Mouse (Mus musculus): ENCODE data around the gene E330021D16Rik.

GRCm38 (mm10) chr6:136450863-136451262 is 35.5 kb upstream of the E330021D16Rik start:
- TF ChIP-seq POLR2A (IDR thresholded peaks at IDR 0.05; ENCODE audit: low read depth, low read length), result no peak
- TF ChIP-seq CTCF (IDR thresholded peaks at IDR 0.05; ENCODE audit: extremely low read depth, insufficient read length, insufficient replicate concordance, low read depth, low read length), result no peak
